Mouse (Mus musculus): ENCODE data around the gene Sult5a1. TPM values are rescaled to one million over a fixed set of nuclear protein-coding genes. Genes with fewer than 3 reads are reported as not detected.
A peak's percentile ranks its signal among the peaks of the same experiment; 100 is the strongest.

Gene Sult5a1
- total RNA-seq, 1 experiment from 2014 or later = 8.8 TPM

- peak; percentile 58 for DNase-seq
Measured at GRCm38 (mm10) chr8:123135406-123135805, 22.7 kb downstream of the Sult5a1 start.

GRCm38 (mm10) chr8:123134149-123134713 lies 23.9 kb downstream of the Sult5a1 start:
- DNase-seq = no peak

- no peak for DNase-seq
Measured at GRCm38 (mm10) chr8:123132953-123133352, 25.2 kb downstream of the Sult5a1 start.

- no peak for DNase-seq
Measured at GRCm38 (mm10) chr8:123131041-123131440, 27.1 kb downstream of the Sult5a1 start.

DNA sequence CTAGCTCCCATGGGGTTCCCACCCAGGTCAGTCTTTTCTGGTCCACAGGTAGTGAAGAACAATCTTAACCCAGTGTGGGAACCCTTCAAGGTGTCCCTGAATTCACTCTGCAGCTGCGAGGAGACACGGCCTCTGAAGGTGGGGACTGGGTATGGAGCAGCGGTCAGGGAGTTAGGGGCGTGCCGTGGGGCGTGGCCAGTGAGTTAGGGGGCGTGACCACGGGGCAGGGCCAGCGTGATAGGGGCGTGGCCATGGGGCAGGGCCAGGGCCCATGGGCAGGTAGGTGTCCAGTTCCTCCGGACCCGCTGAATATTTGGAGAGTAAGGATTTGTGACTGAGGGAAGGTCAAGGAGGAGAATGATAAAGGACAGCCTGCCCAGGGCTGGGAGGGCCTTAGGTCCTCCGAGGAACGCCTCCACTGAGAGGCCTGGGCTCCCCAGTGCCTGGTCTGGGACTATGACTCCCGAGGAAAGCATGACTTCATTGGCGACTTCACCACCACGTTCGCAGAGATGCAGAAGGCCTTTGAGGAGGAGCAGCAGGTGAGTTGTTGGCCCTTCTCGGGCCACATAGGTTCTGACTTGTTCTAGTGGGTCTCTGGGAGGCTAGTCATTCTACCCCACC lies 31.8 kb downstream of the Sult5a1 start:
- DNase-seq = peak; percentile 74

DNA sequence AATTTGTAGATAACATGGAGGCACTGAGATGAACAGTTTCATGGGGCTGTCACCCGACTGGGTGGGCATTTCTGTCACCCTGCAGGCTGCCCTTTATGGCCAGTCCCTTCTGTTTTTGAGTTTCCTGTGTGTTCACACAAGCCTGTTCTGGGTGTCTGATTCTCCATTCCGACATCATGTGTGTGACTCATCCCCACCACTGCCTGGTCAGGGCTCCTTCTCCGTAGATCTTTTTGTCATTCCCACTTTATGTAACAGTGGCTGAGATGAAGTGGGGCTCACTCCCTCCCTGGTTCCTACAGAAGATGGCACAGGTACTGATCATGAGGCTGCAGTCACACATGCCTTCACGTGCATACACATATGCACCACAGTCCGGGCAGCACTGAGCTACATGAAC lies 35.4 kb downstream of the Sult5a1 start:
- DNase-seq = no peak

- DNase-seq = no peak
Measured at GRCm38 (mm10) chr8:123122059-123122458, 36.1 kb downstream of the Sult5a1 start.

GRCm38 (mm10) chr8:123117744-123118143 lies 40.4 kb downstream of the Sult5a1 start:
- DNase-seq = no peak

GRCm38 (mm10) chr8:123117127-123117731 lies 40.9 kb downstream of the Sult5a1 start, which contains the start of gene Cpne7:
Gene Cpne7, plus strand, starts transcription at chr8:123117374.
- no peak for DNase-seq

DNA sequence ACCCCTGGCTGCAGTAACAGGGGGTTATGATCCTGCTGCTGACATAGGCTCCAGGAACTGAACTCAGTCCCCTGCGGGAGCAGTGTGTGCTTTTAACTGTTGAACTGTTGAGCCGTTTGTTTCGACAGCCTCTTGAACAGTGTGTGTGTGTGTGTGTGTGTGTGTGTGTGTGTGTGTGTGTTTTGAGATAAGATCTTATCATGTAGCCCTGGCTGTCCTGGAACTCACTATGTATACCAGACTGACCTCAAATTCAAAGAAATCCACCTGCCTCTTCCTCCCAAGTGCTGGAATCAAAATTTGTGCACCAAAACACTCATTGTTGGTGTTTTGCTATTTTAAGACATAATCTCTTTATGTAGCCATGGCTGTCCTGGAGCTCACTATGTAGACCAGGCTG lies 43.5 kb downstream of the Sult5a1 start:
- DNase-seq = no peak

DNA sequence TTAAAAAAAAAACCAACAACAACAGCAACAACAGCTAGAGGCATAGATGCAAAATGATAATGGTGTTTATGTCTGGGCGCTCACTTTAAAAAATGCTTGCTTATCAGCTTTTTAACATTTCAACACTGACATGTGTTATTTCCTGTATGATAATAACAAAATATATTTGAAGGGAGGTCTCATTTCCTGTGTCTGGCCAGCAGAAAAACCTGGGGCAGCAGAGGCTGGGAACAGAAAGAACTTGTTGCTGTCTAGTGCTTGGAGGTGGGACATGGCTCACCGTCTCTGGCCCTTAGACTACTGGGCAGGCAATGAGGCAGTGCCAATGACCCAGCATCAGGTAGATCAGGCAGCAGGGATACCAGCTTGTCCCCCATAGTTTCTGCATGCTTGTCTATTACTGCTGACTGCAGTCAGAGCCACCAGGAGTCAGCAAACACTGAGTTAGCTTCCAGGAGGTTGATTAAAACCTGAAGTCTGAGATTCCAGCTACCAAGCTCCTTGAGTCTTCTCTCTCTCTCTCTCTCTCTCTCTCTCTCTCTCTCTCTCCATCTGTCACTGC lies 44.1 kb downstream of the Sult5a1 start:
- peak; percentile 9 for DNase-seq

DNA sequence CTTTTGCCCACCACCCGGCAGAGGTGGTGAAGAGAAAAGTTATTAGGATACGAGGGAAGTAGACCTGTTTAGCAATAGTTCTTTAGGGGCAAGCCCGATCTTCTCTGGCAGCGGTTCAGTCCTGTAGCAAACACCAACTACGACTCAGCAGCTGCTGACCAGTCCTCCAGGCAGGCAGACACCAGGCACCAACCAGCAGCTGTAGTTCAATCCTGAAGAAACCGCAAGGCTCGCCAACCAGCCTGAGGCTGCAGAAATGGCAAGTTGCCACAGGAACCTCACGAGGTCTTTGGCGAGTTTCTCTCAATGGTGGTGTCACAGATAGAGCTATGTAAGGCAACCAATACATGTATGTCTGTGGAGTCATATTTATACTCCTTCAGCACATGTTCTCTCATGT lies 45.2 kb downstream of the Sult5a1 start:
- peak; percentile 2 for DNase-seq

- DNase-seq = peak; percentile 73
Measured at GRCm38 (mm10) chr8:123110649-123111048, 47.5 kb downstream of the Sult5a1 start.

DNA sequence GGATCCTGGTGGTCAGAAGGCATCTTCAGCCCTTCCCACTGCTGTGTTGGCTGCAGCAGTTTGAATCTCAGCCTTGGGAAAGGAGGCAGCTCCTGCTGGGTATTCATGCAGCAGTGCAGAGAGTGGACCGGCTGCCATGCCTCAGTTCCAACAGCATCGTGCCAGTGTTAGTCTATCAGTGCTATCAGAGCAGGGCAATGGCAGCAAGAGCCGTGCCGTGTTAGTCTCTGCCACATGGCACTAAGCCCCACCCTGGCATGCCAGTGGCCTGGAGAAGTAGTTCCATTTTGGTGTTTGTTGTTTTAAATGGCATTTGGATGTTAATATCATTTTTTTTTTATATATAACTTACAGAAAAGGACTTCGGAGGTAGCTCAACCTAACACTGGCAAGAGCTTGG lies 49.2 kb downstream of the Sult5a1 start:
- DNase-seq = peak; percentile 1

DNA sequence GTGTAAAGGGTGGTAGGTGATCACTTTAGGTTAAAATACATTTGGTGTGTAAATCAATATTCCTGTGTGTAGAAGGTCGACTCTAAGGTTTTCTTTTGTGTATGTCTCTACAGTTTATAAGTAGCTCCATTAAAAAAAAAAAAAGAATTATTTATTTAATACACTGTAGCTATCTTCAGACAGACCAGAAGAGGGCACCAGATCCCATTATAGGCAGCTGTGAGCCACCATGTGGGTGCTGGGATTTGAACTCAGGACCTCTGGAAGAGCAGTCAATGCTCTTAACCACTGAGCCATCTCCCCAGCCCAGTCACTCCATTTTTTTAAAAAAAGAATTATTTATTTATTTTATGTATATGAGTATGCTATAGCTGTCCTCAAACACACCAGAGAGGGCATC lies 50.1 kb downstream of the Sult5a1 start:
- peak; percentile 11 for DNase-seq

DNA sequence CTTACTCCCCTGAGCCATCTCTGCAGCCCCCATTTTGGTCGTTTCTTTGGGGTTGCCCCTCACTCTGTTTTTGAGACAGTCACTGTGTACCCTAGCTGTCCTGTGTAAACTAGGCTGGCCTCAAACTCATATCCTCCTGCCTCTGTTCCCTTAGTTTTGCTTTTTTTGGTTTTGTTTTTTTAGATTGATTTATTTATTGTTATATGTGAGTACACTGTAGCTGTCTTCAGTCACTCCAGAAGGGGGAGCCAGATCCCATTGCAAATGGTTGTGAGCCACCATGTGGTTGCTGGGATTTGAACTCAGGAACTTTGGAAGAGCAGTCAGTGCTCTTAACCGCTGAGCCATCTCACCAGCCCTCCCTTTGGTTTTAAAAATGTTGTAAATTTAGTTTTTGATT lies 51.6 kb downstream of the Sult5a1 start:
- DNase-seq = peak; percentile 47

DNA sequence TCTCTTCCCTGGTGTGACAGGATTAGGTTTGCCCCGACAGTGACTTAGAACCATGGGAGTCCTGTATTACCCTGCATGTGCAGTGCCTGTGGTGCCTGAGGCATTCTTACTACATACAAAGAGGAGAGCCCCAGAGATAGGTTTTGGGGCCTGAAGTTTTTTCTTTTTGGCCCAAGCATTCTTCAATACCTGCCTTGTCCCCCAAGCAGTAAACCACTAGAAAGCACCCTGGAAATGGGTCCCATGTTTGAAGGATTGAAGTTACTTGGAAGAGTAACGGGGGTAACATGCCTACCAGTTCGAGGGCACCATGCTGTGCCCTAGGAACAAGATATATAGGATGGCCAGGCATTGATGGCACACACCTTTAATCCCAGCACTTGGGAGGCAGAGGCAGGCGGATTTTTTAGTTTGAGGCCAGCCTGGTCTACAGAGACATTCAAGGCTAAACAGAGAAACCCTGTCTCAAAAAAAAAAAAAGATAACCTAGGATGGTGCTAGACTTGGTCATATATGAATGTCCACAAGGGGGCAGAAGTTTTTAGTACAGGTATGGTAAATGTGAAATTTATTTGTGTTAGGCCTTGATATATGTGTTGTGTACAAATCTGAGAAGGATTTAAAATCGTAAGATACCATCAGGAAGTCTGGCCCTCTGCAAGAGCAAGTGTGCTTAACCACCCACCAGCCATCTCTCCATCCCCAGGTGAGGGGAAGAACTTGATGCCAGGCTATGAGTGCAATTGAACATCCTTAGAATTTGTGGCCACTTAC lies 52.4 kb downstream of the Sult5a1 start:
- DNase-seq = no peak

GRCm38 (mm10) chr8:123104046-123104767 lies 53.9 kb downstream of the Sult5a1 start:
- no peak for DNase-seq

- no peak for DNase-seq
Measured at GRCm38 (mm10) chr8:123103285-123103684, 54.8 kb downstream of the Sult5a1 start.

DNA sequence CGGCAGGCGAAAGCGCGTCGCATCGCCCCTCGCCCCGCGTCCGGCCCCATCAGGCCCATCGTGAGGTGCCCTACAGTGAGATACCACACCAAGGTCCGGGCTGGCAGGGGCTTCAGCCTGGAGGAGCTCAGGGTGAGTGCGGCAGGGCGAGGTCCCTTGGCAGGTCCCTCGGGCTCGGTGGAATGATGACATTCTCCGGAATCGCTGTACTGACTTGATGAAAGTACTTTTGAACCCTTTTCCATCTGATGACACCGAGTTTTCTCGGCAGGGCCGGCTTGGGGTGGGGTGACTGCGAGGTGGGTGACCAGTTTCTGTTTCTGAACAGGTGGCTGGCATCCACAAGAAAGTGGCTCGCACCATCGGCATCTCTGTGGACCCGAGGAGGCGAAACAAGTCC lies 55.3 kb downstream of the Sult5a1 start:
- peak; percentile 51 for DNase-seq

DNA sequence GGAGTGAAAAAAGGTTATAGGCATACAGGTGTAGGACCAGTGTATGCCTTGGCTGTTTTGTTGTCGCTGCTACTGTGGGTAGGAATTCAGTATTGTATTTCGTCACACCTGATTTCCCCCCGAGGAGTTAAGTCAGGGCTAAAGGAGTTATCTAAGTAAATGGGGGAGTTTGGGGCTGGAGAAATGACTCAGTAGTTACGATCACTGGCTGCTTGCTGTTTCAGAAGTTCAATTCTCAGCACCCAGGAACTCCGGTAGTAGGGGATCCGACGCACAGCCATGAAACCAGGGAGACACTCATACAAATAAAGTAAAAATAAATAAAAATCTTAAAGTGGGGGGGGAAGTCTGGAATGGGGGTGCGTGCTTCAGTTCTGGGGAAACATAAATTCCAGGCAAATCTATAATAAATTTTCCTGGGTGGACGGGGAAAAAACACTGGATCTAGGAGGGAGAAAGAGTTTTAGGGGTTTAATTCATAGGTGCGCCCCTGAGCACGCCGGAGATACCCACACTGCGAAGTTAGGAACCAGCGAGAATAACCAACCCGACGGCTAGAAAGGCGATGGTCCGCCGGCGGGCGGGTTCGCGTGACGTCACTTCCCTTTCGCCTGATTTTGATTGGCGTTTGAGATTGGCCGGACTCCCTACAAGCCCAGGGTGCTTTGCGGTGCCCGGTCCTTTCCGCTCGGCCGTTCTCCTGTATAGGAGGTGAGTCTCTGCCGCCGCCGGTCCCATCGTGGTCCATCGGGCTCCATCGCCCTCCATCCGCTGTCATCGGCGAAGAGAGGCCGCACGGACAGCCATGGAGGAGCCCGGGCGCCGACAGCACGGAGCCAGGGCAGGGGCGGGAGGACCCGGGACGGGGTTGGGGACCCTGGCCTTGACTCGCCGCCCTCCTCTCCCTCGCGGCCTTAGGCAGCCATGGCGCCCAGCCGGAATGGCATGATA lies 56.1 kb downstream of the Sult5a1 start, which contains the start of gene Rpl13:
Rpl13 (plus strand) TSS at position 616 of the 951 bp plus-strand sequence.
- peak; percentile 99 for DNase-seq
